Mouse (Mus musculus): ENCODE results near the gene Ddx51.

Gene Ddx51

DNA sequence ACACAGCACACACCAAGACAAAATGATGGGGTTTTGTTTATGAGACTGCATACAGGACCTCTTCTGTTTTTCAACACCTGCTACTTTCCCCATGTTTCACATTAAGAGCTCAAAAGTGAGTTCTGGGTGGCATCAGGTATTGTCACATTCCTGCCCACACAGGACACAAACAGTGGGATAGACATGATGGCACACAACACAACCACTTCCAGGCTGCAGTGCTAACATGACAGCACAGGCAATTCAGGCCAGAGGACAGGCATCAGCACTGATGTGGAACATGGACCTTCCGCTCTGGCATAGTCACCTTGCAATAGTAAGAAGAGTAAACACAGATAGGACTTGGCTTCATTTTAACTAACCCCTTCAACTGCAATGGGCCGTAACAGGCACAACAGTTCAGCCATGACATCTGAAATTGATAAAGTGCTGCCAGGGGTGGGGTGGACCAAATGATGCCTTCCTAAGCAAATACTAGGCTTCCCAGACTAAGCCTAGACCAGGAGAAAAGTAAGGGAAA lies 11.6 kb downstream of the Ddx51 start:
- DNase-seq, result no peak

GRCm38 (mm10) chr5:110665486-110666121 lies 12.4 kb downstream of the Ddx51 start:
- DNase-seq, result no peak

- DNase-seq, result no peak
Observed at GRCm38 (mm10) chr5:110682041-110682440, 28.8 kb downstream of the Ddx51 start.

DNA sequence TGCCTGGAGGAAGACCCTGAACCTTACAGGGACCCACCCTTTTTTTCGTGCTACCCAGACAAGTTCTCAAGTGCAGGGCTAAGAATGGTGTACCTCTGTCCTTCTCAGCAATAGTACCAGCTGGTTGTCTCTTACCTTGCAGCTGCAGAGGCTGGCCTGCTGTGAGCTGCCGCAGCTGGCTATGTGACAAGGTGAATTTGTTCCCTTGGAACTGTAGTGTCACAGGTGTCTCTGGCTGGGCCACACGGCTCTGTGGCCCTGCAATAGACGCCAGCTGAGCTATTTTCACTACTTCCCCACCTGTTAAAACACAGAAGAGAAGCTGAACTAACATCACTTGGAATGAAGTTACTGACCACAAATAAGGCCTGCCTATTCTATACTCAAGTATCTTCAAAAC lies 45.4 kb downstream of the Ddx51 start:
- no peak for DNase-seq

DNA sequence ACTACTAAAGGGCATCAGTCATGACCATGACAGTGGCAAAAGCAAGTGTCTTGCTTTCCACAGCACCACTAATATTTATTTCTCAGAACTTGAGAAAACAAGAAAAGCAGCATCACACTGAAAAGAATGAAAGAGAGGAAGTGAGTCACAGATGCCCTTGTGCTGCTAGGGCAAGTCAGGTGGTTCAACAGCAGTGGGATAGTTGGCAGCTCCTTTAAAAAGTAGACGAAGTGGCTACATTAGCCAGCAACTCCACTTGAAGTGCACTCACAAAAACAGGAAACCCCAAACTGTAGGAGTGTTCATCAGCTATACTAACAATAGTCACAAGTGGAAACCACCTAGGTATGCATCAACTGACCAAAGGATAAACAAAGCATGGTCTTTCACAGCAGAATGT lies 50.8 kb downstream of the Ddx51 start:
- no peak for DNase-seq

DNA sequence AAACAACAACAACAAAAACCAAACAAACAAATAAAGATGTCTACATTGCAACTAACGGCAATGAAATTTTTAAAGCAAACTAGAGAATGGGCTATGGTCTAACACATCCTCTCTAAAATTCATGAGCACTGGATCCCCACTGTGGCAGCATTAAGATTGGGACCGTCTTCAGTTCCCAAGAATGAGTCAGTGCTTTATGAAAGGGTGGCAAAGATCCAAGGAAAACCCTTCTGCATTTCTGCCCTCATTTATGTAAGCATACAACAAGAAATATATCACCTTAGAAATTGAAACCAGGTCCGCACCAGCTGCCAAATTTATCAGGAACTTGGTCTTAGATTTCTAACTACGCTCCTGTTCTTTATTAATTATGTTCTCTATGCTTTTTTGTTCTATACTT lies 56.0 kb downstream of the Ddx51 start:
- no peak for DNase-seq
